Mouse (Mus musculus): ENCODE results near the gene Cdc34. TPM values are rescaled to one million over a fixed set of nuclear protein-coding genes. Genes with fewer than 3 reads are reported as not detected.

Cdc34 gene
- total RNA-seq (2014; rRNA removed) (65.8 and 99.4 TPM in 2 replicates), polyA plus RNA-seq (2015; fragmentation: Nextera tagmentation; extraction: Ambion mirVana) (72.5 and 75.2 TPM in 2 replicates)

GRCm38 (mm10) chr10:79681591-79682245, at the start of gene Cdc34:
Cdc34 (plus strand) TSS chr10:79682195.
- WGBS: under 1% methylated on average over 54 of the region's 84 CpGs
- TF ChIP-seq CTCF (IDR thresholded peaks at IDR 0.05): peak; percentile 55

GRCm38 (mm10) chr10:79633006-79633777, 48.8 kb upstream of the Cdc34 start:
- TF ChIP-seq CTCF (IDR thresholded peaks at IDR 0.05): no peak
- H3K4me2 ChIP-seq (ENCODE audit: low read depth, low read length, poor library complexity, severe bottlenecking): no peak overlapping the region
- DNase-seq (ENCODE audit: low spot score) (no peak), ATAC-seq (ENCODE audit: low FRiP score) (no peak)
- H3K9ac ChIP-seq (replicated peaks; ENCODE audit: low read length, poor library complexity, severe bottlenecking): no peak overlapping the region
- H3K4me1 ChIP-seq (ENCODE audit: insufficient read depth, low read length): peaks cover 9% of the 10 kb centered on the region; the same call in 1 of the 2 replicates
- 83% methylated on average over 17 of the region's 17 CpGs for WGBS
- no peak overlapping the region for H3K4me3 ChIP-seq (ENCODE audit: low read depth, low read length)
- no peak overlapping the region for H3K27ac ChIP-seq (ENCODE audit: low read depth, low read length)
- H3K9me3 ChIP-seq (ENCODE audit: low read length): no peaks in the 10 kb centered on the region
- no peaks in the 10 kb centered on the region for H3K27me3 ChIP-seq (ENCODE audit: insufficient read depth, low read length)
- 0 out of 2 replicates have a peak, but pooled peaks cover 3% of the 10 kb centered on the region for H3K36me3 ChIP-seq (ENCODE audit: insufficient read depth, low read length)

More at GRCm38 (mm10) chr10:79681591-79682245, at the start of gene Cdc34:
- Histone ChIP-seq H3K36me3 (ENCODE audit: insufficient read depth, low read length) (peaks cover 21% of the 10 kb centered on the region), H3K4me3 (ENCODE audit: low read depth, low read length) (peak within 1 kb of the TSS; percentile 79), H3K27me3 (ENCODE audit: insufficient read depth, low read length) (no peaks in the 10 kb centered on the region), H3K4me1 (ENCODE audit: insufficient read depth, low read length) (peaks cover 14% of the 10 kb centered on the region), H3K27ac (ENCODE audit: low read depth, low read length) (peak within 1 kb of the TSS; percentile 86), H3K9me3 (ENCODE audit: low read length) (no peaks in the 10 kb centered on the region), H3K4me2 (ENCODE audit: low read depth, low read length, poor library complexity, severe bottlenecking) (peak within 1 kb of the TSS; percentile 93), H3K9ac (replicated peaks; ENCODE audit: low read length, poor library complexity, severe bottlenecking) (peak within 1 kb of the TSS; percentile 81)
- ATAC-seq (ENCODE audit: low FRiP score): peak; percentile 93
- peak; percentile 99 for DNase-seq (ENCODE audit: low spot score)

- Histone ChIP-seq H3K4me1 (ENCODE audit: insufficient read depth, low read length) (peaks cover 12% of the 10 kb centered on the region; the same call in 1 of the 2 replicates), H3K4me2 (ENCODE audit: low read depth, low read length, poor library complexity, severe bottlenecking) (peak overlapping the region; percentile 92), H3K9ac (replicated peaks; ENCODE audit: low read length, poor library complexity, severe bottlenecking) (peak overlapping the region; percentile 89; the same call in 1 of the 2 replicates), H3K36me3 (ENCODE audit: insufficient read depth, low read length) (no peaks in the 10 kb centered on the region), H3K4me3 (ENCODE audit: low read depth, low read length) (peak overlapping the region; percentile 84), H3K9me3 (ENCODE audit: low read length) (no peaks in the 10 kb centered on the region), H3K27me3 (ENCODE audit: insufficient read depth, low read length) (peaks cover 5% of the 10 kb centered on the region; the same call in 1 of the 2 replicates), H3K27ac (ENCODE audit: low read depth, low read length) (0 out of 2 replicates have a peak overlapping the region, but pooled peaks have one; percentile 18)
- TF ChIP-seq CTCF (IDR thresholded peaks at IDR 0.05): no peak
- peak; percentile 7; the same call in 1 of the 2 replicates for ATAC-seq (ENCODE audit: low FRiP score)
- DNase-seq (ENCODE audit: low spot score): no peak
- 70% methylated on average over 8 of the region's 8 CpGs for WGBS
Measured at GRCm38 (mm10) chr10:79636287-79636686, 45.7 kb upstream of the Cdc34 start.

- peak; percentile 88 for ATAC-seq (ENCODE audit: low FRiP score)
- WGBS: under 1% methylated on average over 108 of the region's 116 CpGs
- TF ChIP-seq CTCF (IDR thresholded peaks at IDR 0.05): no peak
Measured at GRCm38 (mm10) chr10:79637128-79638110, 44.6 kb upstream of the Cdc34 start, which contains the start of gene Shc2. Shc2 (minus strand) TSS chr10:79637918.

More at GRCm38 (mm10) chr10:79637128-79638110, 44.6 kb upstream of the Cdc34 start, which contains the start of gene Shc2:
- H3K27ac ChIP-seq (ENCODE audit: low read depth, low read length): peak within 1 kb of the TSS; percentile 93
- peak; percentile 83 for DNase-seq (ENCODE audit: low spot score)
- peak within 1 kb of the TSS; percentile 89 for H3K9ac ChIP-seq (replicated peaks; ENCODE audit: low read length, poor library complexity, severe bottlenecking)
- H3K36me3 ChIP-seq (ENCODE audit: insufficient read depth, low read length): no peaks in the 10 kb centered on the region
- H3K4me3 ChIP-seq (ENCODE audit: low read depth, low read length): peak within 1 kb of the TSS; percentile 84
- H3K9me3 ChIP-seq (ENCODE audit: low read length): no peaks in the 10 kb centered on the region
- H3K4me1 ChIP-seq (ENCODE audit: insufficient read depth, low read length): peaks cover 12% of the 10 kb centered on the region; the same call in 1 of the 2 replicates
- peaks cover 5% of the 10 kb centered on the region; the same call in 1 of the 2 replicates for H3K27me3 ChIP-seq (ENCODE audit: insufficient read depth, low read length)
- peak within 1 kb of the TSS; percentile 92 for H3K4me2 ChIP-seq (ENCODE audit: low read depth, low read length, poor library complexity, severe bottlenecking)

Data from midbrain, postnatal 0 days (tissue).